Mouse (Mus musculus): ENCODE measurements around the gene Gm3127.
"Not testable (repeated sequence)": the region's sequence is repeated elsewhere in the genome, so short reads cannot be mapped to it uniquely, and the experiment has no call there.

Gene Gm3127

GRCm38 (mm10) chr14:4164730-4165129 is at the start of gene Gm3127:
Gene Gm3127, plus strand, starts transcription at chr14:4165030.
- DNase-seq, result not testable (repeated sequence)

GRCm38 (mm10) chr14:4141646-4142045 is 23.2 kb upstream of the Gm3127 start:
- not testable (repeated sequence) for DNase-seq

- not testable (repeated sequence) for DNase-seq
Measured at GRCm38 (mm10) chr14:4182030-4182429, 17.2 kb downstream of the Gm3127 start.

GRCm38 (mm10) chr14:4182491-4183210 is 17.8 kb downstream of the Gm3127 start, which contains the start of gene Gm2974:
Gene Gm2974, plus strand, starts transcription at chr14:4182576.
- not testable (repeated sequence) for DNase-seq

GRCm38 (mm10) chr14:4183375-4183774 is 18.5 kb downstream of the Gm3127 start:
- DNase-seq, result not testable (repeated sequence)

Measured in spleen, adult 18-20 months (tissue).